Mouse (Mus musculus) liver, embryonic 14.5 days (tissue): ENCODE results near the gene Gm9913.

Source experiments
- CTCF ChIP-seq: IDR thresholded peaks from 2 replicates; pipeline ENCODE4 v1.5.1; 2016; ENCODE audit warnings: antibody characterized with exemption, low read depth, control low read depth
- EP300 ChIP-seq: IDR thresholded peaks from 2 replicates; pipeline ENCODE4 v1.6.1; 2016; ENCODE audit warnings: antibody characterized with exemption, low read depth

DNA sequence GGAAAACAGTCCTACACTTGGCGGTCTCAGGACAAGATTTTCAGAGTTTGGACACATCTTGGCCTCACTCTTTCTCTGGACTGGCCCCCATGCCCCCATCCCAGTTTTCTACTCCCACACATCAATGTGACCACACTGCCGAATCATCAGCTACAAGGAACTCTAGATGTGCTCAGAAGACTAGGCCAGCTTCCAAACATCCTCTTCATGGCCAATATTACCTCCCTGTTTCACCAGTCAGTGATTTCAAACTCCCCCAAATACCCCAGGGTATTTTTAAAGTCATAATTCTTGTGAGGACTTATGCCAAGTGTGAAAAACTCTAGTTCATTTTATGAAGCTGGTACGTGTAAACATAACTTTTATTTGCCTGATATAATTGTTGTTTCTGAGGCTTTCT is 40.1 kb downstream of the Gm9913 start:
- TF ChIP-seq CTCF (no peak), EP300 (no peak)
